Mouse (Mus musculus) liver, adult 2 months (tissue): ENCODE data around the gene Ip6k2.
A peak's percentile ranks its signal among the peaks of the same experiment; 100 is the strongest.

Source experiments
- CTCF ChIP-seq: fragments of 200-500 bp; IDR thresholded peaks from 2 replicates; pipeline ENCODE4 v1.5.1; 2011; ENCODE audit warnings: low read depth, low read length, control low read depth
- POLR2A ChIP-seq: fragments of 200-500 bp; IDR thresholded peaks from 2 replicates; pipeline ENCODE4 v1.6.1; 2011; ENCODE audit warnings: low read length, control low read depth; ENCODE audit not compliant: insufficient read depth; ENCODE audit errors: extremely low read depth

DNA sequence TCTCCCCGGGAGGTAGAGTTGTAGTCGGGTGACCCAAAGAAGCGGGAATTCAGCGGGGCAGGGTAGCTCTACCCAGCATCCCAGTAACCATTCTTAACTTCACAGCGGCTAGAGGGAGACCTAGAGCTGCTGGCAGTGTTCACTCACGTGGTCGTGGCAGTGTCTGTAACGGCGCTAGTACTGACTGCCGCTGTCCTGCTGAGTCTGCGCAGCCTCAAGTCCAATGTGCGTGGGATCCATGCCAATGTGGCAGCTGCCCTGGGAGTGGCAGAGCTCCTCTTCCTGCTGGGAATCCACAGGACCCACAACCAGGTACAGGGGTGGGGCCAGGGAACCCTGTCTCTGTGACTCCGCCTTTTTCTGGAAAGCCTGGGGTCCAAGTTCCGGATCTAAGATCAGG lies 59.4 kb downstream of the Ip6k2 start:
- TF ChIP-seq CTCF (peak; percentile 52), POLR2A (no peak)
